Mouse (Mus musculus) myocyte (in vitro differentiated cells): Measurements from ENCODE around the gene Cwc22. TPM values are rescaled to one million over a fixed set of nuclear protein-coding genes. Genes with fewer than 3 reads are reported as not detected.

ENCODE experiments used
- H3K27me3 ChIP-seq: one replicate; pipeline ENCODE4 v1.6.1; 2011; ENCODE audit not compliant: control insufficient read depth, insufficient read depth, insufficient read length
- H3K36me3 ChIP-seq: one replicate; pipeline ENCODE4 v1.6.1; 2011; ENCODE audit not compliant: control insufficient read depth, insufficient read depth
- H3K4me2 ChIP-seq: one replicate; pipeline ENCODE4 v1.6.1; 2011; ENCODE audit warnings: low read depth, control low read depth
- H3K4me3 ChIP-seq: one replicate; pipeline ENCODE4 v1.5.1; 2011; ENCODE audit warnings: mild to moderate bottlenecking, control low read depth, moderate library complexity
- H3K79me2 ChIP-seq: one replicate; pipeline ENCODE4 v1.6.1; 2011; ENCODE audit not compliant: control insufficient read depth, insufficient read depth
- H3ac ChIP-seq: one replicate; pipeline ENCODE4 v1.6.1; 2011; ENCODE audit not compliant: control insufficient read depth, insufficient read length
- CEBPB ChIP-seq: IDR thresholded peaks from 2 replicates; pipeline ENCODE4 v1.6.1; 2011; ENCODE audit warnings: mild to moderate bottlenecking, moderate library complexity; ENCODE audit not compliant: poor library complexity, insufficient read depth, severe bottlenecking
- E2F4 ChIP-seq: IDR thresholded peaks from one replicate; pipeline ENCODE4 v1.6.1; 2011; ENCODE audit warnings: mild to moderate bottlenecking, control low read depth, moderate library complexity; ENCODE audit not compliant: insufficient read depth
- MAX ChIP-seq: IDR thresholded peaks from one replicate; pipeline ENCODE4 v1.6.1; 2011; ENCODE audit warnings: low read depth, mild to moderate bottlenecking, control low read depth
- MYOD1 ChIP-seq, 3 experiments: IDR thresholded peaks; one replicate each; pipeline ENCODE4 v1.6.1; 2011; ENCODE audit warnings: control low read depth in 2 of 3, low read depth in 2 of 3, mild to moderate bottlenecking in 2 of 3, moderate library complexity in 1 of 3; ENCODE audit not compliant: insufficient read length in 2 of 3, control insufficient read depth in 1 of 3
- MYOG ChIP-seq, 3 experiments: IDR thresholded peaks; one replicate each; pipeline ENCODE4 v1.6.1; 2011; ENCODE audit warnings: control low read depth in 2 of 3, low read depth in 2 of 3, mild to moderate bottlenecking in 2 of 3; ENCODE audit not compliant: insufficient read length in 2 of 3, control insufficient read depth in 1 of 3, insufficient read depth in 1 of 3
- POLR2A ChIP-seq: IDR thresholded peaks from one replicate; pipeline ENCODE4 v1.6.1; 2011; ENCODE audit warnings: low read depth, mild to moderate bottlenecking, control low read depth, moderate library complexity; ENCODE audit not compliant: insufficient read length
- POLR2AphosphoS2 ChIP-seq: IDR thresholded peaks from one replicate; pipeline ENCODE4 v1.6.1; 2011; ENCODE audit warnings: low read depth, control low read depth; ENCODE audit not compliant: insufficient read length
- REST ChIP-seq: IDR thresholded peaks from one replicate; pipeline ENCODE4 v1.6.1; 2011; ENCODE audit warnings: mild to moderate bottlenecking, control low read depth, moderate library complexity; ENCODE audit not compliant: insufficient read depth, insufficient read length
- SRF ChIP-seq: IDR thresholded peaks from one replicate; pipeline ENCODE4 v1.6.1; 2011; ENCODE audit warnings: low read depth; ENCODE audit not compliant: control insufficient read depth, insufficient read length
- TCF12 ChIP-seq: IDR thresholded peaks from one replicate; pipeline ENCODE4 v1.6.1; 2011; ENCODE audit warnings: mild to moderate bottlenecking, control low read depth; ENCODE audit not compliant: poor library complexity, insufficient read depth, severe bottlenecking
- TCF3 ChIP-seq: IDR thresholded peaks from one replicate; pipeline ENCODE4 v1.6.1; 2011; ENCODE audit warnings: low read depth, control low read depth; ENCODE audit not compliant: insufficient read length
- USF1 ChIP-seq: IDR thresholded peaks from one replicate; pipeline ENCODE4 v1.6.1; 2011; ENCODE audit warnings: low read depth, mild to moderate bottlenecking, control low read depth, moderate library complexity
- polyA plus RNA-seq: library from polyadenylated mRNA; unstranded; fragments of >200 nt; fragmentation: generic; extraction: Trizol; gene quantifications from one replicate; pipeline ENCODE4 v1.2.1, GENCODE M21; 2012; ENCODE audit warnings: missing spikeins

Gene Cwc22
- polyA plus RNA-seq, 1 experiment, result 8.3 TPM

- H3K4me3 ChIP-seq, result no peak overlapping the region
- H3K27me3 ChIP-seq, result no peaks in the 10 kb centered on the region
- no peaks in the 10 kb centered on the region for H3K79me2 ChIP-seq
- H3K36me3 ChIP-seq, result peaks cover 72% of the 10 kb centered on the region
- no peak for TF ChIP-seq MYOD1 (IDR thresholded peaks at IDR 0.05; ENCODE audit: control insufficient read depth in 1 of 3, insufficient read length in 2 of 3, low read depth in 2 of 3)
- no peak for TF ChIP-seq REST
- no peak overlapping the region for H3ac ChIP-seq
- no peak overlapping the region for H3K4me2 ChIP-seq
These were observed 34.7 kb downstream of the Cwc22 start for GRCm38 (mm10) chr2:77911452-77911851.

- no peaks in the 10 kb centered on the region for H3K27me3 ChIP-seq
- H3K36me3 ChIP-seq, result peaks cover 72% of the 10 kb centered on the region
- no peak overlapping the region for H3ac ChIP-seq
- no peak for TF ChIP-seq MYOG (IDR thresholded peaks at IDR 0.05; ENCODE audit: control insufficient read depth in 1 of 3, insufficient read depth in 1 of 3, insufficient read length in 2 of 3, low read depth in 2 of 3)
- TF ChIP-seq USF1, result no peak
- TF ChIP-seq POLR2A, result no peak
- no peak for TF ChIP-seq CEBPB
- no peak overlapping the region for H3K4me3 ChIP-seq
- no peak overlapping the region for H3K4me2 ChIP-seq
- no peaks in the 10 kb centered on the region for H3K79me2 ChIP-seq
These were observed 36.0 kb downstream of the Cwc22 start for GRCm38 (mm10) chr2:77910216-77910615.

GRCm38 (mm10) chr2:77907164-77907563, 39.0 kb downstream of the Cwc22 start:
- Histone ChIP-seq H3K4me3 (no peak overlapping the region), H3ac (no peak overlapping the region), H3K79me2 (no peaks in the 10 kb centered on the region), H3K4me2 (no peak overlapping the region), H3K36me3 (peaks cover 81% of the 10 kb centered on the region), H3K27me3 (no peaks in the 10 kb centered on the region)
- TF ChIP-seq REST, result no peak

GRCm38 (mm10) chr2:77905023-77905422, 41.2 kb downstream of the Cwc22 start:
- TF ChIP-seq SRF (no peak), REST (no peak), TCF3 (no peak), MAX (no peak), POLR2AphosphoS2 (no peak), MYOD1 (IDR thresholded peaks at IDR 0.05; ENCODE audit: control insufficient read depth in 1 of 3, insufficient read length in 2 of 3, low read depth in 2 of 3) (no peak), TCF12 (no peak), POLR2A (no peak), E2F4 (no peak), MYOG (IDR thresholded peaks at IDR 0.05; ENCODE audit: control insufficient read depth in 1 of 3, insufficient read depth in 1 of 3, insufficient read length in 2 of 3, low read depth in 2 of 3) (no peak), CEBPB (no peak), USF1 (no peak)
- Histone ChIP-seq H3K36me3 (peaks cover 79% of the 10 kb centered on the region), H3K79me2 (no peaks in the 10 kb centered on the region), H3K4me2 (no peak overlapping the region), H3K4me3 (no peak overlapping the region), H3ac (no peak overlapping the region), H3K27me3 (no peaks in the 10 kb centered on the region)

GRCm38 (mm10) chr2:77904495-77904894, 41.7 kb downstream of the Cwc22 start:
- Histone ChIP-seq H3K79me2 (no peaks in the 10 kb centered on the region), H3K4me2 (no peak overlapping the region), H3K36me3 (peaks cover 79% of the 10 kb centered on the region), H3ac (no peak overlapping the region), H3K27me3 (no peaks in the 10 kb centered on the region), H3K4me3 (no peak overlapping the region)
- TF ChIP-seq TCF3 (no peak), USF1 (no peak), E2F4 (no peak)

- TF ChIP-seq USF1, result no peak
- no peak for TF ChIP-seq CEBPB
- TF ChIP-seq SRF, result no peak
- TF ChIP-seq REST, result no peak
- TF ChIP-seq TCF3, result no peak
- TF ChIP-seq MYOD1 (IDR thresholded peaks at IDR 0.05; ENCODE audit: control insufficient read depth in 1 of 3, insufficient read length in 2 of 3, low read depth in 2 of 3), result no peak
- TF ChIP-seq POLR2A, result no peak
- TF ChIP-seq MAX, result no peak
- TF ChIP-seq MYOG (IDR thresholded peaks at IDR 0.05; ENCODE audit: control insufficient read depth in 1 of 3, insufficient read depth in 1 of 3, insufficient read length in 2 of 3, low read depth in 2 of 3), result no peak
- no peak for TF ChIP-seq E2F4
- no peak for TF ChIP-seq POLR2AphosphoS2
- no peak for TF ChIP-seq TCF12
- Histone ChIP-seq H3K4me2 (no peak overlapping the region), H3K36me3 (peaks cover 84% of the 10 kb centered on the region), H3K4me3 (no peak overlapping the region), H3ac (no peak overlapping the region), H3K27me3 (no peaks in the 10 kb centered on the region), H3K79me2 (no peaks in the 10 kb centered on the region)
These were observed 42.2 kb downstream of the Cwc22 start for GRCm38 (mm10) chr2:77903979-77904378.
